Mouse (Mus musculus): Measurements from ENCODE around the gene Patl1. TPM values are rescaled to one million over a fixed set of nuclear protein-coding genes. Genes with fewer than 3 reads are reported as not detected.
"Not testable (repeated sequence)": the region's sequence is repeated elsewhere in the genome, so short reads cannot be mapped to it uniquely, and the experiment has no call there.

Patl1 gene
- polyA plus RNA-seq (2016; fragmentation: Nextera tagmentation; extraction: Ambion mirVana): 22.2 and 23.7 TPM in 2 replicates

DNA sequence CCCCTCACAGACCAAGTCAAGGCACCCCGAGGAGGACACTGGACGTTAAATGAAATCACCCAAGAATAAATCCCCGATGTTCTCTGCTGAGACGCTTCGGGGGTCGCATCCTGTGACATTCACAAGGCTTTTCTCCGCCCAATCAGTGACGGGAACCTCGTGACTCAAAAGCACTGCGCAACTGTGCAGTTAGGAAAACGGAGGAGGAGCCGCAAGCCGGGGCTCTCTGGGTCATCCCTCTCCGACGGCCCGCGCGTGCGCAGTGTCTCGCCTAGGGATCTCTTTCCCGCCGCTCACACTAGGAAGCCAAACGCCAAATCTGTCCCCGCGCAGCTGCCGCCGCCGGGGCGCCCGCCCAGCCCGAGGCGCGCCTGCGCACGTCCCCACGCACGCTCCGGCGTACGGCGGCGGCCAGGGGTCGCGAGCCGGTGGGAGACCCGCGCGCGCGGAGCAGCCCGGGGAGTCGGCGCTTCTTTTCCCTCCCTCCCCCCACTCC, at the start of gene Patl1:
Gene Patl1, plus strand, starts transcription at position 363 of the 496 bp plus-strand sequence.
- no peaks in the 10 kb centered on the region for H3K27me3 ChIP-seq (ENCODE audit: insufficient read depth, poor library complexity, severe bottlenecking)
- H3K36me3 ChIP-seq: peaks cover 28% of the 10 kb centered on the region
- peak within 1 kb of the TSS; percentile 96 for H3K27ac ChIP-seq
- H3K4me3 ChIP-seq: peak within 1 kb of the TSS; percentile 93
- DNase-seq (ENCODE audit: low spot score): peak; percentile 99
- WGBS: 0% methylated on average over 53 of the region's 53 CpGs
- no peaks in the 10 kb centered on the region for H3K9me3 ChIP-seq
- peaks cover 27% of the 10 kb centered on the region for H3K4me1 ChIP-seq (replicated peaks)

DNA sequence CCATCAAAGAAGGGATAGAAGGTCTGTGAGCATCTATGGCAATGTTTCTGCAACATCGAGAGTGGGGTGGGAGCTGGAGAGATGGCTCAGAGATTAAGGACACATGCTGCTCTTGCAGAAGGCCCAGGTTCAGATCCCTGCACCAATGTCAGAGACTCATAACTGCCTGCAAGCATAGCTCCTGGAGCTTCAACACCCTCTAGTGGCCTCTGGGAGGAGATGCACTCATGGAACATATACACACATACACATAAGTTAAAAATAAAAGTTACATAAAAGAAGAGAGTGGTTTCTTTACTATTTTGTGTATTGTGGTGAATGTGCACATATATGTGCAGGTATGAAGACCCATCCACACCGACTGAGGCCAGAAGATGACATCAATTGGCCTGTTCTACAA, 44.4 kb upstream of the Patl1 start:
- 83% methylated on average over 2 of the region's 2 CpGs for WGBS
- no peak overlapping the region for H3K27ac ChIP-seq
- H3K4me3 ChIP-seq: no peak overlapping the region
- no peaks in the 10 kb centered on the region for H3K4me1 ChIP-seq (replicated peaks)
- DNase-seq (ENCODE audit: low spot score): no peak
- no peaks in the 10 kb centered on the region for H3K36me3 ChIP-seq
- peaks cover 6% of the 10 kb centered on the region; the same call in 1 of the 2 replicates for H3K9me3 ChIP-seq
- no peaks in the 10 kb centered on the region for H3K27me3 ChIP-seq (ENCODE audit: insufficient read depth, poor library complexity, severe bottlenecking)

GRCm38 (mm10) chr19:11875006-11875405, 37.2 kb upstream of the Patl1 start, which contains the start of gene Olfr1419:
Olfr1419 (minus strand) TSS chr19:11875106.
- Histone ChIP-seq H3K4me3 (no peak within 1 kb of the TSS), H3K27ac (no peak within 1 kb of the TSS), H3K36me3 (no peaks in the 10 kb centered on the region), H3K4me1 (replicated peaks) (no peaks in the 10 kb centered on the region), H3K9me3 (no peaks in the 10 kb centered on the region), H3K27me3 (ENCODE audit: insufficient read depth, poor library complexity, severe bottlenecking) (no peaks in the 10 kb centered on the region)
- no peak for DNase-seq (ENCODE audit: low spot score)
- 56% methylated on average over 1 of the region's 1 CpGs for WGBS

DNA sequence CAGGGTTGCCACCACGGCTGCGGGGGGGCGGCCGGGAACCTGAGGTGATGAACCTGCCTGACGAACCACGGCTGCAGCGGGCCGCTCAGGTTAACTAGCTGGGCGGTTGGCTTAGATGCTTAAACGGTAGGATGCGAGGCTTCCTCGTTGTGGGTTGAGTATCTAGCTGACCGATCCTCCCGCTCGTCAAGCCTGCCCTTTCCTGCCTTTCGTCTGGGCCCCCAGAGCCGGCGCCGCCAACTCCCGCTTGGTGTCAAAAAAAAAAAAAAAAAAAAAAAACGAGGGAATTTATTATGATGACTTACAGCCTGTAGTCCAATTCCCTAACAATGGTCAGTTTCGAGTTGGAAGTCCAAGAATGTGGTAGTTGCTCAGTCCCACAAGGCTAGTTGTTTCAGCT, 33.8 kb upstream of the Patl1 start:
- WGBS: 64% methylated on average over 22 of the region's 22 CpGs
- DNase-seq (ENCODE audit: low spot score); H3K4me1 ChIP-seq (replicated peaks); H3K36me3 ChIP-seq; H3K9me3 ChIP-seq; H3K27ac ChIP-seq; H3K27me3 ChIP-seq (ENCODE audit: insufficient read depth, poor library complexity, severe bottlenecking); H3K4me3 ChIP-seq: not testable (repeated sequence)

GRCm38 (mm10) chr19:11886265-11886664, 25.9 kb upstream of the Patl1 start, which contains the start of gene Olfr1420:
Olfr1420 (plus strand) TSS chr19:11886565.
- Histone ChIP-seq H3K4me1 (replicated peaks) (no peaks in the 10 kb centered on the region), H3K4me3 (no peak within 1 kb of the TSS), H3K27me3 (ENCODE audit: insufficient read depth, poor library complexity, severe bottlenecking) (no peaks in the 10 kb centered on the region), H3K9me3 (no peaks in the 10 kb centered on the region), H3K27ac (no peak within 1 kb of the TSS), H3K36me3 (no peaks in the 10 kb centered on the region)
- WGBS: 59% methylated on average over 1 of the region's 1 CpGs
- no peak for DNase-seq (ENCODE audit: low spot score)

GRCm38 (mm10) chr19:11911021-11911420, 1.2 kb upstream of the Patl1 start:
- no peak for DNase-seq (ENCODE audit: low spot score)
- peaks cover 26% of the 10 kb centered on the region for H3K4me1 ChIP-seq (replicated peaks)
- H3K36me3 ChIP-seq: peaks cover 18% of the 10 kb centered on the region
- H3K4me3 ChIP-seq: peak overlapping the region; percentile 93
- H3K9me3 ChIP-seq: no peaks in the 10 kb centered on the region
- 91% methylated on average over 5 of the region's 5 CpGs for WGBS
- no peak overlapping the region for H3K27ac ChIP-seq
- H3K27me3 ChIP-seq (ENCODE audit: insufficient read depth, poor library complexity, severe bottlenecking): no peaks in the 10 kb centered on the region

DNA sequence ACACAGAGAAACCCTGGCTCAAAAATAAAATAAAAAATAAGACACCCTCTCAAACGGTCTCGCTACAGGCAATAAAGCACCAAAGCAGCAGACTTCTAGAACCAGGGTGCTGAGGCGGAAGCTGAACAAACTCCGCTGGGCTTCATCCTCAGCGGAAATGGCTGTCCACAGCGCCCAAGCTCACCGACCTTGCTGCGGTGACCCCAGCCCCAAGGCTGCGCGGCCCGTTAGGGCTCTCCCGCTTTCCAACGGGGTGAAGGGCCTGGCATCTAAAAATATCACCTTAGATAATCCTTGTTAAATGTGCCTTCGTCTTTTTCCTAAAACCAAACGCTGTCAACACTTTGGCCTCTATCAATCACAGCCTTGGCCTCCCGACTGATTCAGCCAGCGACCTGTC, 596 bp upstream of the Patl1 start:
- Histone ChIP-seq H3K9me3 (no peaks in the 10 kb centered on the region), H3K36me3 (peaks cover 24% of the 10 kb centered on the region), H3K4me1 (replicated peaks) (peaks cover 27% of the 10 kb centered on the region), H3K27me3 (ENCODE audit: insufficient read depth, poor library complexity, severe bottlenecking) (no peaks in the 10 kb centered on the region), H3K4me3 (peak overlapping the region; percentile 93), H3K27ac (peak overlapping the region; percentile 96)
- DNase-seq (ENCODE audit: low spot score): no peak
- WGBS: 4% methylated on average over 17 of the region's 17 CpGs

DNA sequence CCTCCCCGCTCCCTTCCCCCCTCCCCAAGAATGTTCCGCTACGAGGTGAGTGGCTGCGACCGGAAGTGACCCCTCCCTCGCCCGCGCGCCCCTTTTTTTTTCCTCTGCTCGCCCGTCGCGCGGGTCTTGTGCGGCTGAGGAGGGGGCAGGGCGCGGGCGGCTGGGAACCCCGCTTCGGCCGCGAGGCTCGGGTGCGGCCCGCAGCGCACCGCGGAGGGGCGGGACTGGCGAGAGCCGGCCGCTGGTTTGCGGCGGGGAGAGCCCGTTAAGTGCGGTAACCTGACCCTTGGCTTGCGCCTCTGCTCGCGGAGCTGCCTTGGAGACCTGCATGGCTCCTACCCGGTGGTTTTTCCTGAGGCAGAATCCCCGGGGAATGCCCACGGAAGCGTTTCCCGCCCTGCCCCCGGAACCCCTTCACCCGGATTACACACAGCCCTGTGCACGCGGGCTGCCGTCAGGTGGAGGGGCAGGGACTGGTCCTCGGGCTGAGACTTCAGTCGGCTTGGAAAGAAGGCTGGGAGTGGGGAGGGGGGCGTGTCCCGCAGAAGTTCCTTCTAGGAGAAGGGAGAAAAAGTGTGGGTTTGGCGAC, 428 bp downstream of the Patl1 start:
- Histone ChIP-seq H3K27me3 (ENCODE audit: insufficient read depth, poor library complexity, severe bottlenecking) (no peaks in the 10 kb centered on the region), H3K36me3 (peaks cover 34% of the 10 kb centered on the region), H3K4me3 (peak overlapping the region; percentile 93), H3K27ac (peak overlapping the region; percentile 96), H3K4me1 (replicated peaks) (peaks cover 27% of the 10 kb centered on the region), H3K9me3 (no peaks in the 10 kb centered on the region)
- DNase-seq (ENCODE audit: low spot score): peak; percentile 76
- under 1% methylated on average over 54 of the region's 54 CpGs for WGBS

GRCm38 (mm10) chr19:11915804-11916203, 3.6 kb downstream of the Patl1 start:
- H3K27me3 ChIP-seq (ENCODE audit: insufficient read depth, poor library complexity, severe bottlenecking): no peaks in the 10 kb centered on the region
- H3K36me3 ChIP-seq: peaks cover 53% of the 10 kb centered on the region
- WGBS: 69% methylated on average over 2 of the region's 2 CpGs
- no peak overlapping the region for H3K4me3 ChIP-seq
- DNase-seq (ENCODE audit: low spot score): no peak
- no peak overlapping the region for H3K27ac ChIP-seq
- H3K4me1 ChIP-seq (replicated peaks): peaks cover 27% of the 10 kb centered on the region
- H3K9me3 ChIP-seq: no peaks in the 10 kb centered on the region

GRCm38 (mm10) chr19:11922068-11922467, 9.9 kb downstream of the Patl1 start:
- H3K27me3 ChIP-seq (ENCODE audit: insufficient read depth, poor library complexity, severe bottlenecking): no peaks in the 10 kb centered on the region
- H3K9me3 ChIP-seq: no peaks in the 10 kb centered on the region
- 87% methylated on average over 1 of the region's 1 CpGs for WGBS
- no peak overlapping the region for H3K4me3 ChIP-seq
- H3K36me3 ChIP-seq: peaks cover 86% of the 10 kb centered on the region
- H3K4me1 ChIP-seq (replicated peaks): no peaks in the 10 kb centered on the region
- H3K27ac ChIP-seq: no peak overlapping the region
- no peak for DNase-seq (ENCODE audit: low spot score)

DNA sequence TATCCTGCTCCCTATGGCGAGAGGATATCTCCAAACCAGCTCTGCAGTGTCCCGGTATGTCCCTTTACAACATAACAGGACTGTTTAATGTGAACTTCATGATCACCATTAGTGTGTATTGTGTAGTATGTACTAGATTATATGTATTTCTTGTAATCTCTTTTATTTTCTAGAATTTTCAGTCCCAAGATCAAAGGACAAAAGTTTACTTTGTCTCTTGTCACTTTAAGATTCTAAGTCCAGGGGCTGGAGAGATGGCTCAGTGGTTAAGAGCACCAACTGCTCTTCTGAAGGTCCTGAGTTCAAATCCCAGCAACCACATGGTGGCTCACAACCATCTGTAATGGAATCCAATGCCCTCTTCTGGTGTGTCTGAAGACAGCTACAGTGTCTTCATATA, 10.3 kb downstream of the Patl1 start:
- not testable (repeated sequence) for DNase-seq (ENCODE audit: low spot score); H3K9me3 ChIP-seq; H3K27me3 ChIP-seq (ENCODE audit: insufficient read depth, poor library complexity, severe bottlenecking); H3K4me3 ChIP-seq; H3K27ac ChIP-seq; H3K4me1 ChIP-seq (replicated peaks)
- peaks cover 86% of the 10 kb centered on the region for H3K36me3 ChIP-seq
- 96% methylated on average over 2 of the region's 2 CpGs for WGBS

DNA sequence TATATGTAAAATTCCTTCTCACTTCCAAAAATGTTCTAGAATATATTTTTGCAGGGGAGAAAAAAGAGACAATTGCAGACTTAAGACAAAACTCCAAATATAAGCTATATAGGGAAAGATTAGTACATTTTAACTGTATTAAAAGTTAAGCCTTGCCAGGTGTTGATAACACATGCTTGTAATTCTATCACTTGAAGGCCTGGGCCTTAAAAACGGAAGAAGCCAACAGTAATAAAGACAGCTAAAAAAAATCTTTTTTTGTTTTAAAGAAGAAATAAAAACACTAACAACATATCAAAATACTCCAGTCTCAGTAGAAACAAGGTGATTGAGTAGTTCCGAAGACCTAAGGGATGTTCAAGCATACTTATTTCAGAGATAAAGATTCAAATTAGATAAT, 14.2 kb downstream of the Patl1 start:
- DNase-seq (ENCODE audit: low spot score): no peak
- WGBS: 85% methylated on average over 2 of the region's 2 CpGs
- Histone ChIP-seq H3K4me1 (replicated peaks) (no peaks in the 10 kb centered on the region), H3K27me3 (ENCODE audit: insufficient read depth, poor library complexity, severe bottlenecking) (no peaks in the 10 kb centered on the region), H3K27ac (no peak overlapping the region), H3K9me3 (no peaks in the 10 kb centered on the region), H3K4me3 (no peak overlapping the region), H3K36me3 (peaks cover 97% of the 10 kb centered on the region)

GRCm38 (mm10) chr19:11928025-11928748, 16.0 kb downstream of the Patl1 start:
- no peaks in the 10 kb centered on the region for H3K27me3 ChIP-seq (ENCODE audit: insufficient read depth, poor library complexity, severe bottlenecking)
- DNase-seq (ENCODE audit: low spot score): no peak
- no peak overlapping the region for H3K27ac ChIP-seq
- H3K9me3 ChIP-seq: no peaks in the 10 kb centered on the region
- no peak overlapping the region for H3K4me3 ChIP-seq
- H3K4me1 ChIP-seq (replicated peaks): no peaks in the 10 kb centered on the region
- peaks cover 99% of the 10 kb centered on the region for H3K36me3 ChIP-seq
- WGBS: 93% methylated on average over 4 of the region's 4 CpGs

All from hindbrain, embryonic 10.5 days (tissue).